Mouse (Mus musculus): Measurements from ENCODE around the gene Dis3l2. TPM values are rescaled to one million over a fixed set of nuclear protein-coding genes. Genes with fewer than 3 reads are reported as not detected.

The Dis3l2 gene
- polyA plus RNA-seq, 1 experiment from 2014 or later: 34.2 TPM

DNA sequence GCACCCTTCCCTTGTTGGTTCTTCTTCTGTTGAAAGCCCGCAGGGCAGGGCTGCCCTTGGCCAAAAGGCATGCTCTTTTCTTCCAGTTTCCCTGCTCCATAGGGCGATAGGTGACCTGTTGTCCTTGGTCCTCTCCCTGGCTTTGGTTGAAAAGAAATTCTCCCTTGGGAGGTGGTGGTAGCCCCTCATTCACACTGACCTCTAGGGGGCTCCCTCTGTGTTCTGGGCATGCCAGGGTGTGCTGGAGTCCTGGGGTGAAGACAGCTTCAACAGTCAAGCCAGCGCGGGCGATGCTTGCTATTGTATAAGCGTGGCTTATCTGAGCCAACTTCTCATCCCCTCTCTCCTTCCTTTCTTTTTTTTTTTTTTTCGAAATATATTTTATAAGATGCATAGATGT is 6.7 kb upstream of the Dis3l2 start:
- ATAC-seq (ENCODE audit: low FRiP score): no peak
- 58% methylated on average over 7 of the region's 7 CpGs for WGBS

DNA sequence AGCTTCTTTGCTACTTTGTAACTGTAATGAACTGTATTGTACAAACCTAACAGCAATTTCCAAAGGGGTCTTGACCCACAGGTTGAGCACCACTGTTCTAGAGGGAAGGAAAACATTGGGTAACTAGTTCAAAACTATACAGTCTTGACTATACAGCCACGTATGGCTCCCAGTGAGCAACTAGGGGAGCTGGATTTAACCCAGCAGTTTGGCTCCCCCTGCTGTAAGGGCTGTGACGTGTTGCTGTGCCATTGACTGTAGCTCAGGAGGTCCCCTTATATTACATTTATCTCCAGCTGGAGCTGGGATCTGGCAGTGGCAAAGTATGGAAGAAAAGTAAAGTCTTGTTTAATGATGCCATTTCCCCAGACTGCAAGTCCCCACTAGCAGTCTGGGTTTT is 4.9 kb upstream of the Dis3l2 start:
- Histone ChIP-seq H3K27me3 (replicated peaks) (no peaks in the 10 kb centered on the region), H3K4me3 (replicated peaks) (no peak overlapping the region), H3K4me1 (peaks cover 6% of the 10 kb centered on the region), H3K4me2 (no peak overlapping the region), H3K9me3 (replicated peaks) (no peaks in the 10 kb centered on the region), H3K9ac (replicated peaks) (no peak overlapping the region), H3K36me3 (no peaks in the 10 kb centered on the region), H3K27ac (replicated peaks) (no peak overlapping the region)
- ATAC-seq (ENCODE audit: low FRiP score): no peak
- 38% methylated on average over 2 of the region's 2 CpGs for WGBS

More for the DNA sequence above, 6.7 kb upstream of the Dis3l2 start:
- Histone ChIP-seq H3K36me3 (no peaks in the 10 kb centered on the region), H3K27ac (replicated peaks) (no peak overlapping the region), H3K4me1 (no peaks in the 10 kb centered on the region), H3K9ac (replicated peaks) (no peak overlapping the region), H3K4me3 (replicated peaks) (no peak overlapping the region), H3K4me2 (no peak overlapping the region), H3K9me3 (replicated peaks) (no peaks in the 10 kb centered on the region), H3K27me3 (replicated peaks) (no peaks in the 10 kb centered on the region)

GRCm38 (mm10) chr1:86699346-86700136 is 4.1 kb upstream of the Dis3l2 start:
- 67% methylated on average over 11 of the region's 11 CpGs for WGBS
- no peak overlapping the region for H3K4me2 ChIP-seq
- H3K27ac ChIP-seq (replicated peaks): no peak overlapping the region
- no peaks in the 10 kb centered on the region for H3K36me3 ChIP-seq
- no peak overlapping the region for H3K9ac ChIP-seq (replicated peaks)
- no peak for ATAC-seq (ENCODE audit: low FRiP score)
- peaks cover 10% of the 10 kb centered on the region for H3K4me1 ChIP-seq
- no peak overlapping the region for H3K4me3 ChIP-seq (replicated peaks)
- H3K9me3 ChIP-seq (replicated peaks): no peaks in the 10 kb centered on the region
- no peaks in the 10 kb centered on the region for H3K27me3 ChIP-seq (replicated peaks)

DNA sequence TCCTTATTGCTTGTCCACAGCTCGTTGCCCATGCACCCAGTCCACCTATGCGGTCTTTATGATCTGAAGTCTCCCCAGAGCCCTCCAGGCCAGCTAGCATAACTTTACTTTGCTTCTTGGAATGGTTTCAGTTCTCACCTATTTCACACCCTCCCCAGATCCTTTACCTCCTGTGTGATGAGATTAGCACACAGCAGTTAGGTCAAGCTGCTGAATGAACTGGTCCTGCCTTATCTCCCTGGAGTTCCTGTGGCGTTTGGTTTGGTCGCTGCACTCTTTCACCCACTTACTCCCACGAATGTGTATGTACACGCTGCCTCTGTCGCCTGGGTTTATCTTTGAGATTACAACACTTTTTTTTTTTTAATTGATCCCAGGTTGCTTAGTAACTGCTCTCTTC is 3.2 kb upstream of the Dis3l2 start:
- no peak for ATAC-seq (ENCODE audit: low FRiP score)
- no peaks in the 10 kb centered on the region for H3K36me3 ChIP-seq
- no peak overlapping the region for H3K4me2 ChIP-seq
- H3K27me3 ChIP-seq (replicated peaks): no peaks in the 10 kb centered on the region
- H3K4me3 ChIP-seq (replicated peaks): no peak overlapping the region
- 84% methylated on average over 7 of the region's 7 CpGs for WGBS
- H3K9me3 ChIP-seq (replicated peaks): no peaks in the 10 kb centered on the region
- H3K4me1 ChIP-seq: peaks cover 18% of the 10 kb centered on the region
- H3K9ac ChIP-seq (replicated peaks): no peak overlapping the region
- no peak overlapping the region for H3K27ac ChIP-seq (replicated peaks)

DNA sequence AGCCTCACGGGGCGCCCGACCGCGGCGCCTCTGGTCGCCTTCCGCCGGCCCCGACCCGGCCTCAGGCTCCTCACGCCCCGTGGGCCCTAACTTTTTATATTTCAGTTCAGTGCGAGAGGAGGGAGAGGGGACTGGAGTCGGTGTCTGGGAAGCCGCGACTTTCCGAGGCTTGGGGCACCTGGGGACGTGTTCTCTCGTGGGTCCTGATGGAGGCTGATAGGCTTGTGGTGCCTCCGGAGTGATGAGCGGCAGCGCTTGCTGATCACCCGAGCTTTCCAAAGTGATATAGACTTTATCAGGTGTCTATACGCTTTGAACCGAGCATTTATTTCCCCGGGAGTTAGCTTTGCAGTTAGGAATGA is 338 bp downstream of the Dis3l2 start:
- peaks cover 26% of the 10 kb centered on the region for H3K4me1 ChIP-seq
- H3K4me3 ChIP-seq (replicated peaks): peak overlapping the region; percentile 87
- no peaks in the 10 kb centered on the region for H3K27me3 ChIP-seq (replicated peaks)
- peak overlapping the region; percentile 64 for H3K4me2 ChIP-seq
- no peak for ATAC-seq (ENCODE audit: low FRiP score)
- no peaks in the 10 kb centered on the region for H3K9me3 ChIP-seq (replicated peaks)
- H3K9ac ChIP-seq (replicated peaks): peak overlapping the region; percentile 86
- peak overlapping the region; percentile 91 for H3K27ac ChIP-seq (replicated peaks)
- WGBS: under 1% methylated on average over 27 of the region's 27 CpGs
- no peaks in the 10 kb centered on the region for H3K36me3 ChIP-seq

DNA sequence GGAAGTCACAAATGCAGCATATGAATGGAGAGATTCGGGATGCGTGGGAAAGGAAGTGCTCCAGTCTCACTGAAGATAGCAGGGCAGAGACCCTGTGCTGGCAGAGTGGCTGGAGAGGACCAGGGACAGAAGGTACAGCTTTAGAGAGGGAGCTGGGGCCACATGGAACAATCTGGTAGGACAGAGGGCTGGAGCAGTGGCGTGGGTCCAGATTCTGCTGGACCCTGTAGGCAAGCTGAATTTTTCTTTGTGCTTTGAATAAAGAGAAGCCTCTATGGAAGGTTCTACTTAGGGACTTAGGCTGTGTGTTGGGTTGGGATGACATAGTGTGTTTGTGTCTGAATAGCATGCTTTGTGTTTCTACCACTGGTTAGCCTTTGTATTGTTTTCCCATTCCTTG is 1.9 kb downstream of the Dis3l2 start:
- no peaks in the 10 kb centered on the region for H3K9me3 ChIP-seq (replicated peaks)
- H3K4me2 ChIP-seq: 0 out of 2 replicates have a peak overlapping the region, but pooled peaks have one; percentile 5
- H3K27ac ChIP-seq (replicated peaks): no peak overlapping the region
- ATAC-seq (ENCODE audit: low FRiP score): no peak
- H3K4me1 ChIP-seq: peaks cover 26% of the 10 kb centered on the region
- H3K9ac ChIP-seq (replicated peaks): no peak overlapping the region
- H3K27me3 ChIP-seq (replicated peaks): no peaks in the 10 kb centered on the region
- H3K36me3 ChIP-seq: no peaks in the 10 kb centered on the region
- H3K4me3 ChIP-seq (replicated peaks): no peak overlapping the region
- WGBS: 83% methylated on average over 3 of the region's 3 CpGs

DNA sequence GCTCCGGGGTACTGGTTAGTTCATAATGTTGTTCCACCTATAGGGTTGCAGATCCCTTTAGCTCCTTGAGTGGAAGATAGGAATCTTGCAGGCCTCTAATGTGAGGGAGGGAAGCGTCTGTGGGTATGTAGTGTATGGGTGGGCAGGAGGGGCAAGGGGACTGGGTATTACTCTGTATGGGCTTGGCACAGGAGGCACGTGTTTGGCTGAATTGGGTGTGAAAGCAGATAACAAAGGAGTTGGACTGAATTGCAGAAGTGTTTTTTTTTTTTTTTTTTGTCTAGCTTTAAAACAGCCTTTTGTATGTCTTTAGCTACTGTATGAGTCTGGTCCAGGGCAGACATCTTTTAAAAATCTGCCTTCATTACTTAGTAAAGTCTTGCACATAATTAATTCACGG is 5.9 kb downstream of the Dis3l2 start:
- Histone ChIP-seq H3K9ac (replicated peaks) (no peak overlapping the region), H3K27ac (replicated peaks) (no peak overlapping the region), H3K4me1 (peaks cover 16% of the 10 kb centered on the region), H3K4me3 (replicated peaks) (no peak overlapping the region), H3K36me3 (no peaks in the 10 kb centered on the region), H3K27me3 (replicated peaks) (no peaks in the 10 kb centered on the region), H3K9me3 (replicated peaks) (no peaks in the 10 kb centered on the region), H3K4me2 (no peak overlapping the region)
- no peak for ATAC-seq (ENCODE audit: low FRiP score)
- WGBS: 66% methylated on average over 4 of the region's 4 CpGs

DNA sequence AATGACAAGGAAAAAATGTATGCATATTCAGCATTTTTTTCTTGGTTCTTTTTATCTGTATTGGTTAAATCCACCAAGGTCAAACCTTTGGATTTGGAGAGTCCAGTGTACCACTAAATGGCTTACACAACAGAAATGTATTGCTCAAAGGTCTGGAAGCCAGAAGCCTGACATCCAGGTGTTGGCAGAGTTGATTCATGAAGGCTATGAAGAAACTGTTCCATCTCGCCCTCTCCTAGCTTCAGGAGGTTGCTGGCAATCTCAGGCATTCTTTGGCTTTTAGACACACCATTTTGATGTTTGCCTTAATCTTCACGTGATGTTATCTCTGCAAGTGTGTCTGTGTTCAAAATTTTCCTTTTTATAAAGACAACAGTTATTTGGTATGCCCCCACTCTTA is 8.4 kb downstream of the Dis3l2 start:
- 96% methylated on average over 2 of the region's 2 CpGs for WGBS
- Histone ChIP-seq H3K36me3 (no peaks in the 10 kb centered on the region), H3K4me2 (no peak overlapping the region), H3K9me3 (replicated peaks) (no peaks in the 10 kb centered on the region), H3K27ac (replicated peaks) (no peak overlapping the region), H3K27me3 (replicated peaks) (no peaks in the 10 kb centered on the region), H3K9ac (replicated peaks) (no peak overlapping the region), H3K4me3 (replicated peaks) (no peak overlapping the region), H3K4me1 (no peaks in the 10 kb centered on the region)
- ATAC-seq (ENCODE audit: low FRiP score): no peak

DNA sequence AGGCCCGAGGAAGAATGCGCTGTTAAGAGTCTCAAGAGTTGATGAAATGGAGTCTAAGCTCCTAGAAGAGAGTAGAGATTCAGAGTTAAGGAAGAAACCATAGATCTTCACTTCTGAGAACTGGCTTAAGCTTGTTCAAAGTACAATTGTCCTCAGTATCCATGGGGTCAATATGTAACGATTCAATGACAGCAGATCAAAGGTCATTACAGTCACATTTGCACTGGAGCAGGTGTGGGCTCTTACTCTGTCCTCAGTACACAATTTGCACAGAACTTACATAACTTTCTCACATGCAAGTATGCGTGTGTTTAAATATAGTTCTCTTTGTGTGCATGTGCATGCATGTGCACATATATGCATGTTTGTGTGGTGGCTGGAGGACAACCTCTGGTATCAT is 9.4 kb downstream of the Dis3l2 start:
- H3K36me3 ChIP-seq: no peaks in the 10 kb centered on the region
- H3K9ac ChIP-seq (replicated peaks): no peak overlapping the region
- H3K9me3 ChIP-seq (replicated peaks): no peaks in the 10 kb centered on the region
- H3K4me2 ChIP-seq: no peak overlapping the region
- 97% methylated on average over 4 of the region's 4 CpGs for WGBS
- ATAC-seq (ENCODE audit: low FRiP score): no peak
- H3K4me3 ChIP-seq (replicated peaks): no peak overlapping the region
- no peaks in the 10 kb centered on the region for H3K4me1 ChIP-seq
- no peak overlapping the region for H3K27ac ChIP-seq (replicated peaks)
- no peaks in the 10 kb centered on the region for H3K27me3 ChIP-seq (replicated peaks)

DNA sequence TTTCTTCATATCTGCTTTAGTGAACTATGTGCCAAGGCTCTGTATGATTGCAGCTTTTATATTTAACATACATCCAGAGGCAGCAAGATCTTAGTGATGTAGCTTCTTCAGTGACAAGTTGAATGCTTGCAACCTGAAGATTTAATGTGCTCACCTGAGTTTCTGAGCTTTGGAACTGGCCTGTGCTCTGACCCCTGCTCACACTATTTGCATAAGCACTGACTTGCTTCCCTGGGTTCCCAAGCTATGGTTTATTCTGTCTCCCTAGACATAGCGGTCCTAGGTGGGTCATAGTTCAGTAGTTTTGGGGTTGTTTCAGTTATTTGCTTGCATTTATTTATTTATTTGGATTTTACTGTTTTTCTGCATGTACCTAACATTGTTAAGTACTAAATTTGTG is 14.6 kb downstream of the Dis3l2 start:
- H3K27me3 ChIP-seq (replicated peaks): no peaks in the 10 kb centered on the region
- no peaks in the 10 kb centered on the region for H3K9me3 ChIP-seq (replicated peaks)
- no peak overlapping the region for H3K9ac ChIP-seq (replicated peaks)
- H3K4me2 ChIP-seq: no peak overlapping the region
- H3K27ac ChIP-seq (replicated peaks): no peak overlapping the region
- H3K4me1 ChIP-seq: no peaks in the 10 kb centered on the region
- no peak overlapping the region for H3K4me3 ChIP-seq (replicated peaks)
- no peak for ATAC-seq (ENCODE audit: low FRiP score)
- no peaks in the 10 kb centered on the region for H3K36me3 ChIP-seq
- WGBS: 98% methylated on average over 1 of the region's 1 CpGs

- no peaks in the 10 kb centered on the region for H3K9me3 ChIP-seq (replicated peaks)
- WGBS: 94% methylated on average over 4 of the region's 4 CpGs
- H3K4me1 ChIP-seq: no peaks in the 10 kb centered on the region
- no peak overlapping the region for H3K9ac ChIP-seq (replicated peaks)
- no peaks in the 10 kb centered on the region for H3K27me3 ChIP-seq (replicated peaks)
- no peak for ATAC-seq (ENCODE audit: low FRiP score)
- H3K4me3 ChIP-seq (replicated peaks): no peak overlapping the region
- H3K36me3 ChIP-seq: no peaks in the 10 kb centered on the region
- no peak overlapping the region for H3K4me2 ChIP-seq
- H3K27ac ChIP-seq (replicated peaks): no peak overlapping the region
Measured at GRCm38 (mm10) chr1:86719391-86719790, 15.8 kb downstream of the Dis3l2 start.

DNA sequence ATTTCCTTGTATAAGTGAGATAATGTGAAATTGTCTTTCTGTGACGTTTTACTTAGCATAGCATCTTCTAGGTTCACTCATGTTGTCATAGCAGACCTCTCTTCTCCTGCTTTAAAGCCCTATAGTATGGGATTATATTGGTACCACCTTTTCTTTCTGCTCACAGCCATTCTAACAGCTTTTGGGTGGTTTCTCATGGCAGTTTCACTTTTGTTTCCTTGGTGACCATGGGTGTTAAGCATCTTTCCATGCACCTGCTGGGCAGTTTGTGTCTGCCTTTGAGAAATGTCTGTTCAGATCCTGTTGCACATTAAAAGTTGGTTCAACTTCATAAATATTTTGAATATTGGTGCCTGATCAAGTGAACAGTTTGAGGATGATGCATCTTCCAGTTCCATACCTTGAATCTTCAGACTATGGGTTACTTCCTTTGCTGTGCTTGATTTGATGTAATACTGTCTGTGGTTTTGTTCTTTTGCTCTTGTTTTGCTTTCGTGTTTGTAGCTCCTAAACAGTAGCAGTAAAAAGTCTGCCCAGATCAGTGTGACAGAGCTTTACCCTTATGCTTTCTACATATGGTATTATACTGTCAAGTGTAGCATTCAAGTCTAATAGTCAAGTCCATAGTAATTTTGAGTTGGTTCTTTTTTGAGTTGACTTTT is 29.7 kb downstream of the Dis3l2 start:
- H3K4me2 ChIP-seq: no peak overlapping the region
- 82% methylated on average over 2 of the region's 2 CpGs for WGBS
- ATAC-seq (ENCODE audit: low FRiP score): no peak
- H3K36me3 ChIP-seq: no peaks in the 10 kb centered on the region
- H3K27ac ChIP-seq (replicated peaks): no peak overlapping the region
- H3K9me3 ChIP-seq (replicated peaks): no peaks in the 10 kb centered on the region
- no peak overlapping the region for H3K4me3 ChIP-seq (replicated peaks)
- H3K9ac ChIP-seq (replicated peaks): no peak overlapping the region
- no peaks in the 10 kb centered on the region for H3K27me3 ChIP-seq (replicated peaks)
- no peaks in the 10 kb centered on the region for H3K4me1 ChIP-seq
